Mouse (Mus musculus) hindbrain, embryonic 11.5 days (tissue): ENCODE data around the gene Rnf207. TPM values are rescaled to one million over a fixed set of nuclear protein-coding genes. Genes with fewer than 3 reads are reported as not detected.

Source experiments
- ATAC-seq: fragments of 200-750 bp; cut with Nextera tagmentation; 2 replicates; pipeline ENCODE4 v1.8.0; 2017; ENCODE audit warnings: mild to moderate bottlenecking, moderate TSS enrichment, moderate library complexity; ENCODE audit not compliant: low FRiP score
- DNase-seq: peaks from one replicate; pipeline ENCODE4 v3.0.0-alpha.2; 2015; ENCODE audit warnings: low spot score
- H3K27ac ChIP-seq: fragments of 300-500 bp; sonication (generic); 2 replicates; pipeline ENCODE4 v1.5.1; 2014; ENCODE audit warnings: mild to moderate bottlenecking, low read depth, low read length
- H3K27me3 ChIP-seq: fragments of 300-500 bp; sonication (generic); 2 replicates; pipeline ENCODE4 v1.6.1; 2014; ENCODE audit warnings: mild to moderate bottlenecking, low read length, moderate library complexity, mixed read lengths; ENCODE audit not compliant: control insufficient read depth, insufficient read depth
- H3K36me3 ChIP-seq: fragments of 300-500 bp; sonication (generic); 2 replicates; pipeline ENCODE4 v1.6.1; 2014; ENCODE audit warnings: mild to moderate bottlenecking, low read length, moderate library complexity, mixed read lengths; ENCODE audit not compliant: control insufficient read depth, insufficient read depth
- H3K4me1 ChIP-seq: fragments of 300-500 bp; sonication (generic); replicated peaks from 2 replicates; pipeline ENCODE4 v1.6.1; 2014; ENCODE audit warnings: low read length, mixed read lengths; ENCODE audit not compliant: control insufficient read depth, insufficient read depth
- H3K4me2 ChIP-seq: fragments of 300-500 bp; sonication (generic); replicated peaks from 2 replicates; pipeline ENCODE4 v1.6.1; 2014; ENCODE audit warnings: mild to moderate bottlenecking, low read depth, low read length
- H3K4me3 ChIP-seq: fragments of 300-500 bp; sonication (generic); 2 replicates; pipeline ENCODE4 v1.5.1; 2014; ENCODE audit warnings: low read depth, low read length
- H3K9ac ChIP-seq: fragments of 300-500 bp; sonication (generic); 2 replicates; pipeline ENCODE4 v1.6.1; 2014; ENCODE audit warnings: low read depth, low read length
- H3K9me3 ChIP-seq: fragments of 300-500 bp; sonication (generic); 2 replicates; pipeline ENCODE4 v1.6.1; 2016; ENCODE audit warnings: low read length; ENCODE audit not compliant: control insufficient read depth
- WGBS: fragments of 180-500 bp; shearing (Covaris S2); extraction: QIAGEN DNeasy Blood & Tissue Kit; methylation state at CpG from one replicate; pipeline ENCODE4 v1.1.7; 2014; 5-methylcytosine and 5-hydroxymethylcytosine counted together
- polyA plus RNA-seq: library from polyadenylated mRNA; unstranded; fragments of >200 nt; fragmentation: Nextera tagmentation; extraction: Ambion mirVana; gene quantifications from 2 replicates; pipeline ENCODE4 v1.2.1, GENCODE M21; 2014

Gene Rnf207
- polyA plus RNA-seq, 1 experiment from 2014 or later, result 1.5 TPM

DNA sequence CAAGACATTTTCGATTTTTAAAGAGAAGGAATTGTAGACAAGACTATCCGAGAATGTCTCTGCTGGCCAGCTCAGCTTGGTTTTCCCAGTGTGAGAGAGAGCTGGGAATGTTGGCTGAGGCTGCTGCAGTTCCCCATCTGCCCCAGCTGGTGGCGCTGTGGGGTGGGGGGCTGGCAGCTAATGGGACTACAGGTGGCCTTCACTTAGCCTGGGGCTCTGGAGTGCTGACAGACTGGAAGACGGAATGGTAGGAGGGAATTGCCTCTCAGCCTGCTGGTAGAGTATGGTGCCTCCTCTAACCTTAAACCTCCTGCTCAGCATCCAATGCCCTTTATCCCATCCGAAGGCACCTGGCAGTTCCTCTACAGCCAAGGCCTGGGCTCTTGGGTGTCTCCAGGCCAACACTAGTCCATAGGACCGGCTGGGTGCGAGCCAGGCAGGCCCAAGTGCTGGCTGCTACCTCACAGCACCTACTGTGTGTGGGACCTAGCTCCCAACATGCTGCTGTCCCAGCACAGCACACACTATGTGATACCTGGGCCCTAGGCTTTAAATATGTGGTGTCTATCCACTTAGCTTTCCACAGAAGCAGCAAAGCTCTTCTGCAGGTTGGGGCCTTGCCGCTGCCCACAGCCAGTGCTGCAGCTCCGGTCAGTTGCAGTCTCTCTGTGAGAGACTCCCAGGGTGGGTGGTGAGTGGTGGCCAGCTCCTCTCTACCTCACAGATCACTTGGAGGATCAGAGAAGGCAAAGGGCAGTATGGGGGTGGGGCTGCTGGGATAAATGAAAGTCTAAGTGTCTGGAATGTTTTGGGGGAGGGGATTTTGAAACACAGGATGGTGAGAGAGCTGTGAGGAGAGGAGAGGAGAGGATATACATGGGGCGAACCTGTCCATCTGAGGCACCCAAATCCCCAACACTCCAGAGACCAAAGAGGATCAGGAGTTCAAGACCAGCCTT lies 42.1 kb downstream of the Rnf207 start:
- H3K4me1 ChIP-seq, result peaks cover 9% of the 10 kb centered on the region
- no peak overlapping the region for H3K4me3 ChIP-seq
- no peak overlapping the region for H3K4me2 ChIP-seq
- no peaks in the 10 kb centered on the region for H3K36me3 ChIP-seq
- H3K9ac ChIP-seq, result no peak overlapping the region
- no peak for ATAC-seq
- H3K27ac ChIP-seq, result no peak overlapping the region
- peaks cover 51% of the 10 kb centered on the region for H3K27me3 ChIP-seq
- no peaks in the 10 kb centered on the region for H3K9me3 ChIP-seq
- 48% methylated on average over 10 of the region's 10 CpGs for WGBS
- DNase-seq, result peak; percentile 73

DNA sequence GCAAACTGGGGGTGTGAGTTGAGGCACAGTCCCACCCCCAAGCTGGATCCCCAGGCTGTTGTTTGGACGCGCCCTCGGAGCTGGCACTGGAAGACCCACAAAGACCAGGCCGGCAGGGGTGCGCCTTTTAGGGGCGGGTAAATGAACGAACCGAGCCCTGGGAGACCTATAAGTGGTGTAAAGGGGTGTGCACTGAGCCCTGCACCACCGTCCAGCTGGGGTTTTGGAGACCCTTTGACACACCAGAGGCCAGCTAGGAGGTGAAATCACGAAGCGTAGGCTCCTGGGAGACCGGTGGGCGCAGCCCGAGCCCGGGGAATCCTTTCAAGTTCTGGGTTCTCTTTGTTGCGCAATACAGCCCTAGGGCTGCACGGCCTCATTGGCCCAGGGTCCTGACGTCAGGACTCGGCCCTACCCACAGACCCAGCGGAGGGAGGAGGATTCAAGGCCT lies 44.1 kb downstream of the Rnf207 start:
- H3K9me3 ChIP-seq, result no peaks in the 10 kb centered on the region
- H3K27me3 ChIP-seq, result peaks cover 31% of the 10 kb centered on the region
- peak overlapping the region; percentile 49 for H3K4me3 ChIP-seq
- H3K36me3 ChIP-seq, result no peaks in the 10 kb centered on the region
- H3K4me2 ChIP-seq, result peak overlapping the region; percentile 84
- ATAC-seq, result peak; percentile 41; the same call in 1 of the 2 replicates
- 1% methylated on average over 20 of the region's 20 CpGs for WGBS
- peak overlapping the region; percentile 68; the same call in 1 of the 2 replicates for H3K27ac ChIP-seq
- H3K9ac ChIP-seq, result peak overlapping the region; percentile 65
- H3K4me1 ChIP-seq, result peaks cover 9% of the 10 kb centered on the region
- DNase-seq, result peak; percentile 59

DNA sequence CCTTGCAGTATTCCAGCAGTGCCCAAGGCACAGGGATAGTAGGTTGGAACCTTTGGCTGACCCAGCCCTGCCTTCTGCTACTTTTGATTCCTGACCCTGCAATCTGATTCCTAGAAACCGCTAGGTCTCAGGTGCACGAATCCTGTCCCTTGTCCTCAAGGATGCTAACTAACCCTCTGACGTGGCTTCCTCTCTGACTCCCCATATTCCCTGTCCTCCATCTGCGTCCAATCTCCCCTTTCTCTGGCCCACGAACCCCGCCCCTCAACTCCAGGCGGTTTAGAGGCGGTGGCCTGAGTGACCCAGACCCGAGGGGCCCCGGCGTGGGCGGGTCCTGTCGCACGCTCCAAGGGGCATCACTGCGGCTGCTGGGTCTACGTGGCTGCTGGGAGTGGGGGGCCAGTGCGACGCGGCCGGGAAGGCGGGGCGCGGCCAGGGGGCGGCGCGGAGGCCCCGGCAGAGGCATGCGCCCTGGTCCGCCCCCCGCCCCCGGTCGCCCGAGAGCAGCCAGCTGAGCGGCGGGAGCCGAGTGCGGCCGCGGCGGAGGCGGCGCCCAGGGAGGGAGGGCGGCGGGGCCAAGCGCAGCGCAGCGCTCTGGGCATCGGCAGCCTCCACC lies 45.1 kb downstream of the Rnf207 start, which contains the start of gene Gpr153:
TSS of gene Gpr153 (plus strand) at position 612 of the 616 bp plus-strand sequence.
- H3K4me2 ChIP-seq, result peak within 1 kb of the TSS; percentile 84
- H3K4me1 ChIP-seq, result peaks cover 9% of the 10 kb centered on the region
- H3K36me3 ChIP-seq, result no peaks in the 10 kb centered on the region
- H3K9me3 ChIP-seq, result no peaks in the 10 kb centered on the region
- peaks cover 27% of the 10 kb centered on the region for H3K27me3 ChIP-seq
- under 1% methylated on average over 33 of the region's 48 CpGs for WGBS
- H3K27ac ChIP-seq, result peak within 1 kb of the TSS; percentile 68
- H3K4me3 ChIP-seq, result peak within 1 kb of the TSS; percentile 49
- peak within 1 kb of the TSS; percentile 65 for H3K9ac ChIP-seq
- ATAC-seq (peak; percentile 68), DNase-seq (peak; percentile 71)

DNA sequence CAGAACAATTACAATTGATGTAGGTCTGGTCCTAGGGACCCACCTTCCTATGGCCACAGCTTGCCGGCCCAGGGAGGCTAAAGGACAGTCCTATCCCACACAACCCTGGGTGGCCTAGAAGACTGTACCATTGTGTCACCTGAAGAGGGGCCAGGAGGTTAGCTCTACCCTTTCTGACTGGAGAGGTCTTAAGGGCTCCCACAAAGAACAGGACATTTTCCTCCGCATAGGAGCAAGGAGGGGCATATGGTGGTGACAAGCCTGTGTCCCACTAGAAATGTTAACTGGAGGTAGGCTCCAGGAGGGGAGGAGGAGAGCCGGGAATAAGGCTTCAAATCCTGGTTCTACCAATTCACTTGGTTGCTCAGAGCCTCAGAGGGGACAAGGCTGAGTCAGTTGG lies 45.6 kb downstream of the Rnf207 start:
- H3K4me3 ChIP-seq, result no peak overlapping the region
- 28% methylated on average over 3 of the region's 3 CpGs for WGBS
- peak overlapping the region; percentile 68; the same call in 1 of the 2 replicates for H3K27ac ChIP-seq
- DNase-seq, result no peak
- H3K4me2 ChIP-seq, result no peak overlapping the region
- no peaks in the 10 kb centered on the region for H3K9me3 ChIP-seq
- no peaks in the 10 kb centered on the region for H3K36me3 ChIP-seq
- H3K4me1 ChIP-seq, result peaks cover 9% of the 10 kb centered on the region
- ATAC-seq, result peak; percentile 31
- peaks cover 27% of the 10 kb centered on the region for H3K27me3 ChIP-seq
- 0 out of 2 replicates have a peak overlapping the region, but pooled peaks have one; percentile 17 for H3K9ac ChIP-seq

DNA sequence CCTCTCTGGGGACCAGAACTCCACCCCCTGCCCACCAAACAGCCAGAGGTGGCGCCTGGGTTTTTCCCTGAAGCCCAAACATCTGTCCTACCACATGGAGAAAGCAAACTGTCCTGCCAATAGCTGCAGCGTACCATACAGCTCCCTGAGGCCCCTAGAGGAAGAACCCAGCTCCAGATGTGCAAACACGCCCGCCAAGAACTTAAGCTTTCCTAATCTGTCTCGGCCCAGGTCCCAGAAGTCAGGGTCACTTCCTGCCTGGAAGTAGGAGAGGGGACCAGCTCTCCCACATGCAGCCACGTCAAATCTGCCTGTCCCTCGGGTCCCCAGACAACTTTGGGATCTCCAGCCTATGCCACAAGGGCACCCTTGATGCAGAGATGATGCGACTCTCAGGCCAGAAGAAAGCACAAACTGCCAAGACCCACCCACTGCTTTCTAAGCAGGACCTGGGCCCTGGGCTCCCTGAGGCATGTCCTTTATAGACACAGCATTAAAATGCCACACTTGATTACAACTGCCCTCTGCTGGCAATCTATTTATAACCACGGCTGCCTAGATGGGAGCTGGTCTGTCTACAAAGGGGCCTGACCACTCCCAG lies 46.2 kb downstream of the Rnf207 start:
- no peak for ATAC-seq
- H3K27ac ChIP-seq, result 0 out of 2 replicates have a peak overlapping the region, but pooled peaks have one; percentile 30
- peaks cover 9% of the 10 kb centered on the region for H3K4me1 ChIP-seq

DNA sequence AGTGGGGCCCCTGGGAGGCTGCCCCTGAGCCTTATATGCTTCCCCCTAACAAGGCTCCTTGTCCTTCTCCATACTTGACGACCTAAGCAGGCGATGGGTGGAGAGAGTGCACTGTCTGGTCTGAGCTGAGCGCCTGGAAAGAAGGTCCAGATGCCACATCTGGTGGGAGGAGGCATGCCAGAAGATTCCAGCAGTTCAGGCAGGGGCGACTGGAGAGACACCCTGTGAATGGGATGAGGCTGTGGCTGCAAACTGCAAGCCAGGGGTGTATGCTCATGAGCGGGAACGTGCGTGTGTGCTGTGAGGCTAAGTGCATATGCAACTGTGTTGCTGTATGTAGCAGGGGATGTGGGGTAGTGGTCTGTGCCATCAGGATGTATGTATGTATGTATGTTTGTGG lies 46.8 kb downstream of the Rnf207 start:
- no peak for ATAC-seq

More for the DNA sequence above, 46.2 kb downstream of the Rnf207 start:
- no peaks in the 10 kb centered on the region for H3K36me3 ChIP-seq
- 0 out of 2 replicates have a peak overlapping the region, but pooled peaks have one; percentile 17 for H3K9ac ChIP-seq
- no peaks in the 10 kb centered on the region for H3K9me3 ChIP-seq
- H3K27me3 ChIP-seq, result peaks cover 27% of the 10 kb centered on the region
- 40% methylated on average over 9 of the region's 9 CpGs for WGBS
- H3K4me3 ChIP-seq, result no peak overlapping the region
- H3K4me2 ChIP-seq, result no peak overlapping the region
- peak; percentile 52 for DNase-seq

DNA sequence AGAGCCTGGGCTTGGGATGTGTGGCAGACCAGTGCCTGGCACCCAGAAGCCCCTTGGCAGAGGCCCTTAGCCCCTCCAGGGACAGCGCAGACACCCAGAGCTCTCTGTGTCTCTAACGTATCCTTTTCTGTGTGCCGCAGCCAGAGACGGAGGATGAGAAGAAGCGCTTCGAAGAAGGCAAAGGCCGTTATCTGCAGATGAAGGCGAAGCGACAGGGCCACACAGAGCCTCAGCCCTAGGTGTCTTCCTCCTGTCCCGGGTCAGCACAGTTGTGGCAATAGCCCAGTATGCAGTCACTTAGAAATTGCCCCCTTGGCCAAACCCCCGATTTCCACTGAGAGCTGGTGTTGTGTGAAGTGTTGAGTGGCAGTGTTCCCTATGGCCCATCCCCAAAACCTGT lies 47.5 kb downstream of the Rnf207 start:
- H3K9ac ChIP-seq, result no peak overlapping the region
- no peaks in the 10 kb centered on the region for H3K9me3 ChIP-seq
- no peak overlapping the region for H3K4me3 ChIP-seq
- ATAC-seq (no peak), DNase-seq (no peak)
- H3K36me3 ChIP-seq, result no peaks in the 10 kb centered on the region
- peaks cover 9% of the 10 kb centered on the region; the same call in 1 of the 2 replicates for H3K4me1 ChIP-seq
- no peak overlapping the region for H3K4me2 ChIP-seq
- H3K27ac ChIP-seq, result no peak overlapping the region
- 91% methylated on average over 11 of the region's 11 CpGs for WGBS
- H3K27me3 ChIP-seq, result peaks cover 23% of the 10 kb centered on the region

More for the DNA sequence above, 46.8 kb downstream of the Rnf207 start:
- WGBS, result 70% methylated on average over 7 of the region's 7 CpGs
- no peaks in the 10 kb centered on the region for H3K9me3 ChIP-seq
- H3K4me1 ChIP-seq, result peaks cover 9% of the 10 kb centered on the region
- no peak overlapping the region for H3K4me2 ChIP-seq
- peaks cover 27% of the 10 kb centered on the region for H3K27me3 ChIP-seq
- no peak overlapping the region for H3K4me3 ChIP-seq
- H3K36me3 ChIP-seq, result no peaks in the 10 kb centered on the region
- H3K27ac ChIP-seq, result no peak overlapping the region
- no peak for DNase-seq
- no peak overlapping the region for H3K9ac ChIP-seq

DNA sequence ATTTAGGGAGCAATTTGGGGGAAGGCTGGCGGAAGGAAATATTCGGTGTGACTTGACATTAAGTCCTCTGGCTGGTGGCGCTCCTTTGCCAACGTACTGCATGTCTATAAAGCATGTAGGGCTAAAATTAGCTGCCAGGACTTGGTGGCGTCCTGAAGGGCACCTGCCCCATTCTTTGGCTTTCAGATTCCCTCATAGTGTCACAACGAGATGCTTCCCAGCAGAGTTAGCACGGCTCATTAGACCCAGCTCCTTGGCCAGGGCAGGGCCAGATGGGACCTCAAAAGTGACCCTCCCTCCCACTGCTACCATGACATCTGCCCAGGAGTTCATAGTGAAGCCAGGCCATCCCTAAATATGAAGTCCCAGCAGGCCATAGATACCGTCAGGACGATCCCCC lies 48.2 kb downstream of the Rnf207 start:
- 64% methylated on average over 9 of the region's 9 CpGs for WGBS
- Histone ChIP-seq H3K27me3 (peaks cover 16% of the 10 kb centered on the region), H3K27ac (no peak overlapping the region), H3K4me3 (no peak overlapping the region), H3K36me3 (no peaks in the 10 kb centered on the region), H3K4me1 (peaks cover 9% of the 10 kb centered on the region; the same call in 1 of the 2 replicates), H3K9ac (no peak overlapping the region), H3K4me2 (no peak overlapping the region), H3K9me3 (no peaks in the 10 kb centered on the region)
- ATAC-seq (no peak), DNase-seq (no peak)
